Mouse (Mus musculus) layer of hippocampus, adult 11-12 months (tissue): ENCODE data around the gene Saa3.
"Not testable (repeated sequence)": the region's sequence is repeated elsewhere in the genome, so short reads cannot be mapped to it uniquely, and the experiment has no call there.

Experiments used
- DNase-seq: peaks from one replicate; pipeline ENCODE4 v3.0.0; 2022; ENCODE audit warnings: low spot score

Saa3 gene

DNA sequence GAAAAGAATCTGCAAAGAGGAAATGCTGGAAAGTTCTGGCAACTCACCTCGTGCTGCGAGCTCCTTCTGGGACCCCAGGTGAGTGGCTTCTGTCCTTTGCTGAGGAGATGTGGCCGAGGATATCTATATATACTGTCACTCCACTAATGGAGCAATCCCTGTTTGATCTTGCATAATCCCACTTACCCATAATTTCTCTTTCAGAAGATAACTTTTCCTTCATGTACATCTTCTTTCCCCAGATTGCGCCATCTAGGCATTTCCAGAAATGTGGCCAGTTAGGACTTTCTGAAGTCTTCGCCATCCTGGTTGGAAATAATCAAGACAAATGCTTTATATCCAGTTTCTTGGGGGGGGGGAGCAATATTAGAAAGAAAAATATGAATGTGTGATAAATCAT lies at the start of gene Saa3:
TSS of gene Saa3 (minus strand) at position 101 of the 400 bp plus-strand sequence.
- no peak for DNase-seq

DNA sequence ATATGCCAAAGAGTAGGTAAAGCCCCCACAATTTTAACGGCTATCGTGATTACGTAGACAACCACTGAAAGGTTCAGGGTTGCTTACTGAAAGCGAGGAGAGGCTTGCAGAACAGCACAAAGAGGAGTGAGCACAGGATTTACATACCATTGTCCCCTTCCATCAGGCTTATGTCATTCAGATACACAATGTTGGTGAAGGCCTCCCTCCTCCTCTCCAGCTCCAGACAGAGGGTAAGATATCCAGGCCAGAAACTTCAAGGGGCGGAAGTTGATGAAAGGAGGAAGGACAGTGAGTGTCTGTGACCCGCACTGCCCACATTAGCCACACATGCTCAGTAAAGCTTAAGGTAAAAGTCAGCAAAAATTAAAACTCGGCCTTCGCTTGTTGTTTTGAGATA lies 49.2 kb upstream of the Saa3 start:
- DNase-seq, result no peak

DNA sequence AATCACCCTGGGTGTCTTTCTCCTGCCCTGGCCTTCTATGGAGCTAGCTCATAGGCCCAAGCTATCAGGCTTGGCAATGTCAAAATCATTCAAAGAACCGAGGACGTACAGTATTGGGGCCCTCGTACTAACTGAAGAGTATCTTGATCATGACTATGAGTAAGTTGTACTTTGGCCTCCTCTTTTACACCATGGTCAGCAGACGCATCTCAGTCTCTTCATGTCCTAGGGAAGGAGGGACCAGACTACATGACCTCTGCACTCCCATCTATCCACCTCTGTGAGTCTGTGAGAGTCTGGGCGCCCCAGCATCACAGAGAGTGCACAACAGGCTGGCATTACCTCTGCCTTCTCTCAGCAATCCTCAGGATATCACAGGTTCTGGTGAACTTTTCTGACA lies 47.1 kb upstream of the Saa3 start:
- DNase-seq, result no peak

DNA sequence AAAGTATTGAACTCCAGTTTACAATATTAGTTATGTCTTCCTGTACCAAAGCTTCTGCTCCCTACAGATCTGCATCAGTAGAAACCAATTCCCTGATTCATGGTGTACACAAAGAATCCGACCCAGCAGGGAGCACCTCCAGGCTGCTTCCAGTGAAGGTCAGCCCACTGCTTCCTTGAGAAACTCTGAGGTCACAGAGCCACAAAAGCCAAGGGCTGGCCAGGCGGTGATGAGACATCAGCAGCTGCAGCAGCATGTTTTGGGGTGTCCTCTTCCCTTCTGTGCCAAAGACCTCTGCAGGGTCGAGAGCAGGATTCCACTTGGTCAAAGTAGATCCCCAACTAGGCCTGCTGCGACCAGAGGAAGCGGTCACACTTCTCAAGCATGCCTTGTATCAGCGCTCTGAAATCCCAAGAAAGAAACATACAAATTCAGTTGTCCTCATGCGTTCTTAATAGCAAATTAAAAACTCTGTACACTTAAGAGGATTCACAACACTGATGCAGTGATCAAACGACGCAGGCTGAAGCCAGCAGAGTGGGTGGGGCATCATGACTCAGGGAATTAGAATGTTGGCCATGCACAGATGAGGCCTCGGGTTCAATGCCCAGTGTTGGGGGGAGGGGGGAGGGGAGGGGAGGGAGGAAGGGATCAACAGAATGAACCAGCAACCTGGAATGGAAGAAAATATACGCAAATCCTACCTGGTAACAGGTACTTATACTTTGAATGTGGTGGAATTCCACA lies 45.7 kb upstream of the Saa3 start:
- no peak for DNase-seq

DNA sequence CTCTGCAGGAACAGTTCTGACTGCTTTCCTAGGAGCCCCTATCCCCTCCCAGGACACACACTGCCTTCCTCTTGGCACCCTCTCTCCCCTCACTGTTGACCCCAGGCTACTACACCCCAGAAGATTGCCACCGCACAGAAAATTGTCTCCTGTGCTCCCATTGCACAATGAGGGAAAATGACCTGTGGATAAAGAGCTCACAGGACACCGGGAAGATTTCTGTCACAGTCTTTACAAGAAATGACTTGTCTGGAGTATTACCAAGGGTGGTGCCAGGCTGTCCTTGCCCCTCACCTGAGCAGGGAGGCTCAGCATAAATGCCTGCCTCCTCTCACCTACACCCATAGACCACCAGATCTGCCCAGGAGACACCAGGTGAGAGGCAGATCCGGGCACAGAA lies 36.0 kb upstream of the Saa3 start, which contains the start of gene Saa2:
TSS of gene Saa2 (plus strand) at position 301 of the 400 bp plus-strand sequence.
- DNase-seq, result no peak

DNA sequence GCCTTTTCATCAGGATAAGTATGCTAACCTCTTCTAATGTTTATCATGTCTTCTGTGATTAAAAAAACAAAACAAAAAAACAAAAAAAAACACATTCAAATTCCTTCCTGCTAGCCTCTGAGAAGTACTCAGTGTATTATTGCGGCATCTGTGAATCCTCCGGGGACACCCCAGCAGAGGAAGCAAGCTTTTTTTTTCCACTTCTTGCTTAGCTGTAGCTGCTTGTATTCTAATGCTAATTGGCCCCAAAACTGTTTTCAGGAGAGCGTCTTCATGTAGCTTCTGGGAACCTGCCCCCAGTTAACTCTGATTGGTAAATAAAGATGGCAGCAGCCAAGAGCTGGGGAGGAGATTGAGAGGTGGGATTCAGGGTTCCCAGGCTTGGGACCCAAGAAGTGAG lies 33.0 kb upstream of the Saa3 start:
- no peak for DNase-seq

DNA sequence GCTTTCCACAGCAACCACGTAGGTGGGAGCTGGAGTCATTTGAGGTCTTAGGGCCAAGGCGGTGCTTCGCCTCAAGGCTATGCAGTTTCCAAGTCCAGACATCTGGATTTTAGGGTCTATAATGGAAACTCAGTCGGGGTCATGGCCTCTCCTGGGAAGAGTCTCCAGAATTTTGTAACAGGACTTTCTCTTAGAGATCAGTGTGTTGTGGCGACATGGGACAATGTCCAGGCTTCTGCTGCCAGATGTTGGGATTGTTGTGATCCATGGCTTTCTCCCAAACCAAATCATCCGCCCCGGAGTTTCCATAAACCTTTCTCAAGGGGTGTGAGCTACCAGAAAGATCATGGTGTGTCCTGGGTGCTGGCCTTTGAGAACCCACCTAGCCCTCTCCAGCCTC lies 30.9 kb upstream of the Saa3 start:
- no peak for DNase-seq

DNA sequence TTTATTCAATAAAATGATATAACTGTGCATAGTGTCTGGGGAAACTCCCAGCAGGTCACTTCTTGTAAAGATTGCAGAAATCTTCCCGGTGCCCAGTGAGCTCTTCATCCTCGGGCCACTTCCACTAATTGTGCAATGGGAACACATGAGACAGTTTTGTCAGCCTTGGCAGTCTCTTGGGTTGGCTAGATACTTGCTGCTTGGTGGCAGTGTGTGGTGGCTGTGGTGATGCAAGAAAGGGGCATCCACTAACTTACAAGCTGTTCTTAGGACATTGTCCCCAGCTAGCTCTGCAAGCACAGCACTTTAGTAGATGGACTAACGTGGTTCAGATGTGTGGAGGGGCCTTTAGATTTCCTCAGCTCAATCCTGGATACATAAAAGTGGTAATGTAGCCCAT lies 30.3 kb upstream of the Saa3 start:
- no peak for DNase-seq

DNA sequence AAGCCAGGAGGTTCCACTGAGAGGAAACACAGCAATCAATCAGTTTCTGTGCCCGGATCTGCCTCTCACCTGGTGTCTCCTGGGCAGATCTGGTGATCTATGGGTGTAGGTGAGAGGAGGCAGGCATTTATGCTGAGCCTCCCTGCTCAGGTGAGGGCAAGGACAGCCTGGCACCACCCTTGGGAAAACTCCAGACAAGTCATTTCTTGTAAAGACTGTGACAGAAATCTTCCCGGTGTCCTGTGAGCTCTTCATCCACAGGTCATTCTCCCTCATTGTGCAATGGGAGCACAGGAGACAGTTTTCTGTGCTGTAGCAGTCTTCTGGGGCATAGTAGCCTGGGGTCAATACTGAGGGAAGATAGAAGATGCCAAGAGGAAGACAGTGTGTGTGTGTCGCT lies 27.4 kb upstream of the Saa3 start, which contains the start of gene Saa1:
TSS of gene Saa1 (minus strand) at position 101 of the 400 bp plus-strand sequence.
- not testable (repeated sequence) for DNase-seq

DNA sequence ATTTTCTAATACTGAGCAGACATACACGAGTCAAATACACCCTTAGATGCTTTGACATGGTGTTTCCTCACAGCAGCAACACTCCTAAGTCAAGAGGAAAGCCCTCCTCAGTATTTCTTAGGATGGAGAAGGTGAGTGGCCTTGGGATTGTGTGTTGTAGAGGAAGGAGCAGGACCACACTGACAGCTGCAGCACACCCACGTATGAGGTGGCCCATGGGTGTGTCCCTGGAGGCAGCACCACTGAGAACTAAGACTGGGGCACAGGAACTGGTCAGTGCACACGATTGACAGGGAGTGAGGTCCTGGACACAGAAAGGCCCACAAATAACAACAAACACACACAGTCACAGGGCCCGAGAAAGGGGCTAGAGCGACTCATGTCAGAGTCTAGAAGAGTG lies 24.5 kb upstream of the Saa3 start:
- DNase-seq, result not testable (repeated sequence)

DNA sequence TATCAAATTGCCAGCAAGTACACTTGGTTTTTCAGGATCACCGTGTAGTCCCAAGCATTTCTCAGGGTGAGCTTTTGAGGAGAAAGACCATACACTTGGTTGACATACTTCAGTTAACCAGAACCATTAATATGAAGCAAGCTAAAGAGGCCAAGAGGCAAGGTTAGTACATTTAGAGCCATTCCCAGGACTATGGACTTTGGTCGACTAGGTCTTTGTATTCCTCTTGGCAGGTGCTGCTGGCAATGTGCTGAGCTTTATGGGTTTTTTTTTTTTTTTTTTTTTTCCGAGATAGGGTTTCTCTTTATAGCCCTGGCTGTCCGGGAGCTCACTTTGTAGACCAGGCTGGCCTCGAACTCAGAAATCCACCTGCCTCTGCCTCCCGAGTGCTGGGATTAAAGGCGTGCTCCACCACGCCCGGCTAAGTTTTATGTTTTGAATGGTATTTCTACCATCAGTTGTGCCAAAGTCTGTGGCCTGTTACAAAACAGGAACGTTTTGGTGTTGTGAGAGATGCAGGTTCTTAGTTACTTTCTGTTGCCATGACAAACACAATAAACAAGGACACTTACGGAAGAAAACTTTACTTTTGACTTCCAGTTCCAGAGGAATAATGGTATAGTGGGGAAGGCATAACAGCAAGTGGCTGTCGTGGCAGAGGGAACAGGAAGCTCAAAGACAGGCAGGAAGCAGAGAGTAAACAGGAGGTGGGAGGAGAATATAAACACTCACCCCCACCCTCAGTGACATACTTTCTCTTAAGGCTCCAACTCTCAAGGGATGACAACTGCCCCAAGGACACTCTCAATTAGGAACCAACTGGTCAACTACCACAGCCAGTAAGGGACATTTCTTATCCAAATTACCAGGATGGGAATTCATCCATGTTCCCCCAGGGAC lies 23.3 kb upstream of the Saa3 start:
- DNase-seq, result no peak

DNA sequence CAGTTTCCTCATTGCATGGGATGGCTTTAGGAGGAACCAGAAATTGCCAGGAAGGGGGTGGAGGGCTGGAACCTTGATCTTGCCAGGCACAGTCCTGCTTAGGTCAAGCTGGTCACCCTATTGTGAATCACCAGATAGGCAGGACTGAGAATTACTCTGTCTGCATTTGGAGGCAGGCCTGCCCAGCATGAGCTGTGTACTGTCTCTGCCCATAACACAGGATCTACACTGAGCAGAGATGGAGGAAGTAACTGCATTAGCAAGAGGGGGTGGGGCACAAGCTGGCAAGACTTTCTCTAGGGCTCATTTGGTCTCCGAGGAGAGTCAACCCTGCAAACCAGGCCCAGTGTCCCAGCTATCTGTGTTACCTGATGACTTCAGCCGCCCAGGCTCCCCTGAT lies 19.5 kb upstream of the Saa3 start:
- no peak for DNase-seq

DNA sequence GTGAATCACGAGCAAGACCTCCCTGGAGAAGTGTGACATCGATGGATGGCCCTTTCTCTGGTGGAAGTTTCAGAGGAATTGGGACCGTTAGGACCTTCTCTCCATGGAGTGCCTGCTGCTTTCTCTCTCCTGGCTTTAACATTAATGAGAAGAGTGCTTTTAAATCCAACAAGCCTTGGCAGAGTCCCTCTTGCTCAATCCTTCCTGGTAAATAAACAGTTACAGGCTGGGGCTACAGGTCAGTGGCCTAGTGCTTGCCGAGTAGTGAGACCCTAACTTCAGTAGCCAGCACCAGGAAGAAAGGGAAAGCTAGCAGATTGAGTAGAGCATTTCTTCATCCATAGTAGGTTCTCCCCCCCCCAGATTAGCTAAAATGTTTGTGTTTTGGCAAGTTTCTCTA lies 17.0 kb upstream of the Saa3 start, which contains the start of gene Saa4:
TSS of gene Saa4 (minus strand) at position 146 of the 400 bp plus-strand sequence.
- no peak for DNase-seq

DNA sequence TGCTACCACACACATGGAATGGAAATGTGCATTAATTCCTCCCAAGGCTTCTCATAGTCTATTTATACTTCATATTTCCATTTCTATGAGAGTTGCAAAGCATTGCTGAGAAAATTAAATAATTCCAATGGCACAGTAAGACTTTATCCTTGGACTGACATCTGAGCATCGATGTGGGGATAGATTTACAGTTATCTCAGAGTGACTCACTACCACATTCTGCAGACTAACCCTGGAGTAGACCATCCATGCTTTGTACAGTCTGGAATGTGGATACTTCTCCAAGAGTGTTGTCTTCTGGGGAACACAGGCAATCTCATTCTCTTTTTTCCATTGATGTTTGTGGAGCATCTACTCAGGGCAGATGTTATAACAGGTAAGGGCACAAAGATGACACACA lies 12.1 kb upstream of the Saa3 start:
- no peak for DNase-seq

DNA sequence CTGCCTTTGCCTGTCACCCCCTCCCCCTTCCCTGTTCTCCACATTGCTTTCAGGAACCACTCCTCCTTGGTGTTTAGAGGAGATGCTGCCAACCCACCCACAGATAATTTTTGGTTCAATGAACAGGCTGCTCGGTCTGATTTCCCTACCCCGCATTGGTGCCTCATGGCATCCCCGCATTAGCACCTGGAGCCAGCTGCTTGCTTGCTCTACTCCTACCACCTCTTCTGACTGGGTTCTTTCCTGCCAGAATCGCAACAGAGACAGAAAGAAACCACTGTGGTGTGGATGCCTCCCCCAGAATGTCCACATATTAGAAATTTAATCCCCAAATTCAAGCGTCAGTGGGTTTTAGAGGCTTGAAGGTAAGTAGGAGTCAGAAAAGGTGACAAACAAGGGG lies 8.9 kb upstream of the Saa3 start:
- no peak for DNase-seq

DNA sequence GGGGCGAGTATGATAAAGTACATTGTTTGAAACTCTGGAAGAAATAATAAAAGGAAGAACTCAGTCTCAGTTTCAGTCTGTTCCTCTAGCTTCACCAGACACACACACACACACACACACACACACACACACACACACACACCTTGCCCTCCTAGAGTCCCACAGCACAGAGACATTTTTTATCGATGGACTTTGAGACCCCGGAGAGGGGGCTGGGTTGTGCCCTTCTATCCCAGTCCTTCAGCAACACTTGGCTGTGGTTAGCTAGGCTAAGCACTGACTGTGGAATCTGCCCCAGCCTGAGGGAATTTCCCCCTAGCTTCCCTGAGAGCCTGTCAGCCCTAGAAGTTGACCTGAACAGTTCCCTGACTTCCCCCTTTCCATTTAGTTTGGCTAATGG lies 8.3 kb upstream of the Saa3 start:
- DNase-seq, result no peak

DNA sequence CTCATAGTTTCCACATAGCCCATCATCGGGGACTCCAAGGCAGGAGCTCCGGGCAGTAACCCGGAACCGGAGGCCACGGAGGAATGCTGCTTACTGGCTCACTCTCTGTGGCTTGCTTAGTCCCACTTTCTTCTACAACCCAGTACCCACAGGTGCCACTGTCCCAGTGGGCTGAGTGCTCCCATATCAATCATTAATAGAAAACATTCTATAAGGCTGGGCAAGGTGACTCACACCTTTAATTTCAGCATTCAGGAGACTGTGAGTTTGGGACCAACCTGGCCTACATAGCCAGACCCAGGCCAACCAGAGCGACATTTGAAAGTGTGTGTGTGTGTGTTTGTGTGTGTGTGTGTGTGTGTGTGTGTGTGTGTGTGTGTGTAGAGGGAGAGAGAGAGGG lies 7.9 kb upstream of the Saa3 start:
- no peak for DNase-seq

DNA sequence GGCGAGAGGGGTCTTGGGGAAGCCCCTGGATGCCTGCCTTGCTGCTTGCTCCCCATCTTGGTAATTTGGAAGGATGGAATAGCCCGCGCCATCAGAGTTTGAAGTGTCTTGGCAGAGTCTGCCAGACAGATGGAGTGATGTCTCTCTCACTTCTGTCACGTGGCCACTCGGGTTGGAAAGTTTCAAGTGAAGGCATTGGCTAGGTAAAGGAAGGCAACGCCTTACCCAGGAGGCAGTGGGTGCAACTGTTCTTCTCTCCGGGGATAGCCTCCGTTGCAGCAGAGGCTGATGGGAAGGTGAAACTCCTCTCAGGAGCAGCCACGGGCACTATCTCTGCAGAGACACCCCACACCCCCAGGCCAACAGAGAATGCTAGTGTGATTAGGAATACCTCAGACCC lies 5.0 kb upstream of the Saa3 start:
- DNase-seq, result no peak

DNA sequence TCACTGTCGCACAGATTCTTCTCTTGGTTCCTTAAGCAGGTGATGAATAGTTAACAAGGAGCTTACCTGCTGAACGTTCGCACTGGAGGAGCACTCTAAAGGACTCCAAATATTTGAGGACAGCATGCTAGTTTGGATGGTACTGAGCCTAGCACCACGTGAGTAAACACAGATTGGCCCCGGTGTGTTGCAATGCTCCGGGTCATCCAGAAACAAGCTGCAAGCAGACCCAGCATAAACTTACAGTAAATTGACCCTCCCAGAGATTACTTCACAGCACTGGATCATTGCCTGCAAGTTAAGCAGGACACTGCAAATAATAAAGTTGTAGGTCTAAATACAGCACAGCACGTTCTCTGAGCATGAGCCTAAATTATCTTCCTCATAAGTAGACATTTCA lies 4.0 kb upstream of the Saa3 start:
- DNase-seq, result no peak

DNA sequence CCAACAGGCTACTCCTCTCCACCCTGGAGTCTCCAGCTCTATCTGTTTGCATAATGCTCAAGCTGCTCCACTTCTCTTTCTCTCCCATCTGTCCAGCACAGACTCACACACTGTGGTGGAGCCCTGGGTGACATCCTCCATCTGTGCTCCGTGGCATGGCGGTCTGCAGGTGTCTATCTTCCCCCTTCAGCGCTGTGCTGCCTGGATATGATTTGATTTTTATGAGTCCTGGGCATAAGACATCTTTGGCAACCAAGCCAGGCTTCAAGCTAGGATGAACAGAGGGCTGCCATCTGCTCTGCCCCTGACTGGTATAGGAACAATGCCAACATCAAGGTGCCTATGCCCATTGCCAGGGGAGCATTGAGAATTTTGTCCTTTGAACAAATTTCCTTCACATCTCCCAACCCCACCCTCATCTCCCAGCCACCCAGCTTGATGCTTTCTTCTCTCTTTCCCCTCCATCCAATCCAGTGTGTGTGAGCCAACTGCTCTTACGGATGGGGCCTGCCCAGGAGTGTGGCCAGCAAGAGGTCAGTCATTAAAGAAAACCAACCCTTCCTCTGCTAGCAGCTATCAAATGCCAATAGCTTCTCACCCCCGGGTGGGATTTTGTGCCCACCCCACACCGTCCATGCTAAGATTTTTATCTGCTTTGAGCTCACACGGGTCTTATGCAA lies 3.2 kb upstream of the Saa3 start:
- no peak for DNase-seq

DNA sequence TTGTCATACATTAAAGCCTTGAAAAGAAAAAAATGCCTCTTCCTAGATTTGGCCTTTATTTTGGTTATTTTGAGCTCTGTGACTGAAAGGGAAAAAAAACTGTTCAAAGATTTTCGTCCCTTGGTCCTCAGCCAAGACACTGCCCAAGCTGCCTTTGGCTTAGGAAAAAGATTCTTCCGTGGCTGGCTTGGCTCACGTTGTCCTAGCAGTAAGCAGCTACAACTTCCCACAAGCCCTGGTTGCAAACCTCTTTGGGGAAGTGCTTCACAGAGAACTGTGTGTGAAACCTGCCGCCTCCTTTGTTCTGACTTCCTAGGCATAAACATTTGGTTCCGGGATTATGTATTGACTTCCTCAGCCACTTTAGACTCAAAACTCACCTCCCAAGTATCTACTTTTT lies 1.4 kb upstream of the Saa3 start:
- no peak for DNase-seq

DNA sequence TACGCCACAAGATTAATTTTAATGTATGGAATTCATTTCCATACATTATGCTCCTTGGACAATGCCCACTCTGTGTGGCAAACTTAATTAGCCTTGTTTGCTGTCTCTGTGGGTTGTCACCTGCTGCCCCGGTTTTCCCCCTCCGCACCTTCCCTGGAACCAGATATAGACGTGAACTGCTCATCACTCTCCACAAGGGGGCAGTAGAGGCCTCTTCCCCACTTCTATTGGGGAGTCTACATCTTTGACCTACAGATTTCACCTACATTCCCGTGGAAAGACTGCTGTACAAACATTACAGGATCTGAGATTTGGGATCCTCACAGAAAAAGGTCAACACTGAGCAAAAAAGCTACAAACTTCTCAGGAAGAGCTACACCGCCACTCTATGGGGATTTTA lies 982 bp downstream of the Saa3 start:
- DNase-seq, result peak; percentile 46

DNA sequence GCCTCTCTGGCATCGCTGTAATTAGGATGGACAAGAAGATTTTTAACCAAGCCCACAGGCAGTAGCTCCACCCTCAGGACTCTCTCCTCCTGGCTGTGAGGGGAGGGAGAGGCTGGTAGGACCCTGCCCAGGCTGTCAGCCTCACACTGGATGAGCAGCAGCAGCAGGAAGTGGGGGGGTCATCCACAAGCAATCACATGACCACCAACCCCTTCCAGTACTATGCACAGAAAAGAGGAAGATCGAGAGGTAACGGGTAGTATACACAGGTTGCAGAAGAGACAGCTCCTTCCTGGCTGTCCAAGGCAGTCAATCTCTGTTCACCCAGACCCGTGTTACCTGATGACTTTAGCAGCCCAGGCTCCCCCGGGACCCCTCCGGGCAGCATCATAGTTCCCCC lies 3.2 kb downstream of the Saa3 start:
- DNase-seq, result no peak
